Mouse (Mus musculus) adrenal gland, postnatal 10 days (tissue): ENCODE results near the gene Klhdc2. TPM values are rescaled to one million over a fixed set of nuclear protein-coding genes. Genes with fewer than 3 reads are reported as not detected.

Source experiments
- DNase-seq: peaks from one replicate; pipeline ENCODE4 v3.0.0; 2021; ENCODE audit warnings: mixed read lengths
- long read RNA-seq, 2 experiments: library from polyadenylated mRNA; stranded (forward); transcript quantifications; one replicate each; pipeline ENCODE4 v2.0.0; 2021
- total RNA-seq, 2 experiments: library from RNA; stranded (reverse); gene quantifications; 2 replicates each; pipeline ENCODE4 v1.2.3; 2021

Klhdc2 gene
- 10 to 100 TPM; 67.7 to 80.8 TPM for total RNA-seq
- long read RNA-seq, experiment 1, transcript Klhdc2-201 (13 exons, 1,905 nt), result major isoform, 276 of 299 reads
- long read RNA-seq, experiment 1, partial matches to known transcripts, result 11 of 299 reads
- long read RNA-seq, experiment 1, other reads (novel, unspliced or antisense), result 11 of 299 reads
- long read RNA-seq, experiment 2, transcript Klhdc2-201 (13 exons, 1,905 nt), result major isoform, 120 of 127 reads
- long read RNA-seq, experiment 2, partial matches to known transcripts, result 2 of 127 reads
- long read RNA-seq, experiment 2, other reads (novel, unspliced or antisense), result 5 of 127 reads

DNA sequence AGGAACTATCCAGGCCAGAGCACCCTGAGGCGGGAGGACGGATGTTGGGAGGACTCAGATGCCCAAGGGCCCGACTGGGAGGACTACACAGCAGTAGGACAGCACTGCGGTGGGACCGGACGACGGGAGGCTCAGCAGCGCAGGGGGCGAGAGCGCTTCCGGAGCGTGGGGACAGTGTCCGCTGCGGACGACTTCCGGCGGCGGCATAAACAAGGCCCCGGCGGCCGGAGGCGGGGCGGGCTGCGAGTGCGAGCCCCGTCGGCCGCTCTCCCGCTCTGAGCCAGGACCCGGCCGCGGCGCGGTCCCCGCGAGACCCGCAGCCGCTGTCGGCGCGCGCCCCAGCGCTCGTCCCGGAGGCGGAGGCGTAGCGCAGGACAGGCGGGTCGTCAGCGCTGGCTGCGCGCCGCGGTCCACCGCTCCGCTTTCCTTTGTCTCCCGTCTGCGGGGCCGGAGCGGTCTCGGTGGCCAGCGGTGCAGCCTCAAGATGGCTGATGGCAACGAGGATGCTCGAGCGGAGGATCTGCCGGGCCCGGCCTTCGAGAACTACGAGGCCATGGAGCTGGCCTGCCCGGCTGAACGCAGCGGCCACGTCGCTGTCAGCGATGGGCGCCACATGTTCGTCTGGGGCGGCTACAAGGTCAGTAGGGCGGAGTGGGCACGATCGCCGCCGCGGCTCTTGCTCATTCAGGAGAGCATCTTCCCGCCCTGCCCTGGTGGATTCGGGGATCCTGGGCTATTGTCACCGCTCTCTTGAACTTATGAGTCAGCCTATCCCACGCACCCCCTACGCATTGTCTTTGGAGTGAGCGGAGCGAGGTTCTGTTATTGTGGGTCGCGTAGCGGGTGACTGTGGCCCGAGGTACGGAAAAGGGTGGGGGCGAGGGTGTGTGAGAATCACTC is at the start of gene Klhdc2:
Gene Klhdc2 (plus strand): TSS at position 171 of the 900 bp plus-strand sequence.
- peak; percentile 93 for DNase-seq

DNA sequence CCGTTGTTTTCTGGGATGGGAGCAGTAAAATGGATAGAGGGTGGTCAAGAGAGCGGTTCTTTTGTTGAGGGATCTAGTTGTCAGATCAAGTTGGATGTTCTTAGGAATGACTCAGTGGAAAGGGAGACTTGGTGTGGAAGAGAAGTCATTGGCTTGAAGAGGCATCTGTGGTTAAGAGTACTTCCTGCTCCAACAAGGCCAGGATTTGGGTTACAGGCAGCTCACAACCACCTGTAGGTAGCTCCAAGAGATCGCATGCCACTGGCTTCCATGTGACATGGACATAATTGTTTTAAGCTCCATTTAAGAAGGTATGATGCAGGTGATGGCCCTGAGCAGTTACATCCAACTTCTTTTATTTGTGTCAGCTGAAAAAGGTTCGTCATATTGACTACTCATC is 46.7 kb upstream of the Klhdc2 start:
- DNase-seq, result no peak

DNA sequence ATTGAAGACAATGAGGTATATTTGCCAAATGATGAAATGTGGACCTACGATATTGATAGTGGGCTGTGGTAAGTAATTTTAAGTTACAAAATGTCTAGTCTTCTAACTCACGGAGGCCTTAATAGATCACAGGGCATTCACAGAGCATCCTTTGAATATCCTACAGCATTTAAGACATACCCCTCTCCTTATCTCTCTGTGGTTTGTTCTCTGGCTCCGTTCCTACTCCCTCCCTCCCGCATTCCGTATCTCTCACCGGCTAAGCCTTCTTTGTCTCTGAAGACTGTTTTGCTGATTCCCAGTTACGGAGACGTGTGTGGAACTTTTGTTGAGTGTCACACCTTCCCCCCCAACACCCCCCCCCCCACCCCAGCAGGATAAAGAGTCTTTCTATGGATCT is 45.7 kb upstream of the Klhdc2 start:
- DNase-seq, result no peak

DNA sequence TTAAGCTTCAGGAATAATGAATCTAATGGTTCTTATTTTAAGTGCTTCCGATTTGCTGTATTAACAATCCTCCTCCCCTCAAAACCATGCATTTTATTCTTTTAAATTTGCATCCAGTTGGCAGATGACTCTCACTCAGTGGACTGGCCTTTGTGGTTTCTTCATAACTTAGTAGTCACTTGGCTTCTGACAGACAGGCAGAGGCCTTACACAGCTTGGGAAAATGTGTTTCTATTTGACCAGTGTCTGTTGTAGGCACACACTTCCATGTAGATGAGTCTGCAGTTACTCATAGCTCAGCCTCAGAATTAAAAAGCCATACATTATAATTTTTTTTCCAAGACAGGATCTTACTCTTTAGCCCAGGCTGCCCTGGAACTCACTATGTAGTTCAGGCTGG is 42.7 kb upstream of the Klhdc2 start:
- no peak for DNase-seq

DNA sequence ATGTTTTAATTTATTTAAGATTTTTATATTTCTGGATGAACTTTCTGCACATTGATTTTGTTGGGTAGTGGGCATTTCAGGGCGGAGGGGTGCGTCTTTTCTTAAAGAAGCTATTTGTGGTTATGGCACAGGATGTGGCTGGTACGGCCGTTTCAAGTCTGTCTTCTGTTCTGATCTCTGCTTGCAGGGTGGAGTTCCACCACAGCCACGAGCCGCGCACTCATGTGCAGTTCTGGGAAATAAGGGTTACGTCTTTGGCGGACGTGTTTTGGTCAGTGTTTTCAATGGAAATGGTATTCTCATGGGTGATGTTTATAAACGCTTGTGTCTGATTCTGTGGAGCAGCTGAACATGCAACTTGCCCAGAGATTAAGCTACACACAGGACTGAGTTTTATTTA is 38.6 kb upstream of the Klhdc2 start:
- DNase-seq, result no peak

DNA sequence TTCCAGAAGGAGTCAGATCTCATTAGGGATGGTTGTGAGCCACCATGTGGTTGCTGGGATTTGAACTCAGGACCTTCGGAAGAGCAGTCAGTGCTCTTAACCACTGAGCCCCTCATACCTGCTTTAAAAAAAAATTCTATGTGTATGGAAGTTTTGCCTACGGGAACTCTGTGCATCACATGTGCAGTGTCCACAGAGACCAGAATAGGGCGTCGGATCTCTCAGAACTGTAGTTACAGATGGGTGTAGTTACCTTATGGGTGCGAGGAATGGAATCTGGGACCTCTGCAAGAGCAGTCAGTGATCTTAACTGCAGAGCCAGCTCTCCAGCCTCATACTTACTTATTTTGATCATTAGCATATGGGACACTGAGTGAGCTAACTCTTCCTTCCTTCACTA is 34.2 kb upstream of the Klhdc2 start:
- no peak for DNase-seq

DNA sequence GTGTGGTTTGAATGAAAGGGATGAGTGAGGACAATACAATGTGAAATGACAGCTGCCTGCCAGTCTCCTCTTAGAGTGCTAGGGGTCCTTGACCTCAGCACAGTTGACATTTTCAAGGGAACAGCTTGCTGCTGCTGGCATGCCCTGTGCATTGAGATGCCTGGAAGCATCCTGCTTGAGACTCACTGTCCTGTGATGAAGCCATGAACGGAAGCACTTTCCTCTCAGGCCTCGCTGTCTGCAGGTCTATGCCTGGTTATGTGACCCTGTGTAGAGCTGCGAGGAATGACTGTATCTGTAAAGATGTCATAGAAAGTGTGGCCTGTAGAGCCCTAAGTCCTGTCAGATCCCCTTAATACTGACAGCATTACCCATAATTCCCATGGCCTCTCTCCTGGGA is 31.4 kb upstream of the Klhdc2 start:
- DNase-seq, result no peak

DNA sequence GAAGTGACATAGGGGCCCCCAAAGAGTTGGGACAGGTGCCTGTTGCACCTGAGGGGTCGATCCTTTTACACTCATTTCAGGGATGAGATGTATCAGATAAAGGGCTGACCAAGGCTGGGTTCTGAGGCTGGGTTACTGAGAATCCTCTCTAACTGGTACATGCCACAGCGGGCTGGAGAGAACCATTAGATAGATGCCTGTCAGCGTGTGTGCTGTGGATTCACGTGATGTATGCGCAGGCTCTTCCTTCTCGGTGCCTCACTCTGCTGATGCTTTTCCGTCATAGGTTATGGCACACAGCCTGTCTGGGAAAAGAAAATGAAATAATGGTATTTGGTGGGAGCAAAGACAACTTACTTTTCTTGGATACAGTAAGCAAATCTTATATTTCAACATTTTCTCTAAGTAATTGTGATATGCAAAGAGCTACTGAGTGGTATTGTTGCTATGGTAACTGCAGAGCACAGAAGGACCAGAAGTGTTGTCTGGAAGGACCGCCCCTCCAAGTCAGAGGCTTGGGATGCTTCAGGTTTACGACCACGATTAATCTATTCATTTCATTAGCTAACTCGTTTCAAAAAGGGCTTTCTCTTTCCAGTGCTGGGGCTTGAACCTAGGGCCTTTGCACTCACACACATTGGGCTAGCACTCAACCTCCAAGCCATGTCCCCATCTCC is 28.4 kb upstream of the Klhdc2 start:
- DNase-seq, result no peak

DNA sequence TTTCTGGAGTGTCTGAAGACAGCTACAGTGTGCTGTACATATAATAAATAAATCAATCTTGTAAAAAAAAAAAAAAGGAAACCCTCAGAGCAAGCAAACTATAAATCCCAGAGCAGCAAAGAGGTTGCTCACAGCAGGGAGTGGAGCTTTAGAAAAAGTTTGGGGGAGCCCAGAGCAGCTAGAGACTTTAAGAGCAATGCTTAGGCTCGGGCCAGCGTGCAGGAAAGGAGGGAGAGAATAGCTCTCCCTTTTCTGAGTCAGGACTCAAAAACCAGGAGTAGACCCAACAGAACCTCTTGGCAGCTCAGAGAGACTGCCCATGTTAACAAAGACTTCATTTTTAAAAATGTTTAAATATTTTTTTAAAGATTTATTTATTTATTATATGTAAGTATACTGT is 27.5 kb upstream of the Klhdc2 start:
- no peak for DNase-seq

DNA sequence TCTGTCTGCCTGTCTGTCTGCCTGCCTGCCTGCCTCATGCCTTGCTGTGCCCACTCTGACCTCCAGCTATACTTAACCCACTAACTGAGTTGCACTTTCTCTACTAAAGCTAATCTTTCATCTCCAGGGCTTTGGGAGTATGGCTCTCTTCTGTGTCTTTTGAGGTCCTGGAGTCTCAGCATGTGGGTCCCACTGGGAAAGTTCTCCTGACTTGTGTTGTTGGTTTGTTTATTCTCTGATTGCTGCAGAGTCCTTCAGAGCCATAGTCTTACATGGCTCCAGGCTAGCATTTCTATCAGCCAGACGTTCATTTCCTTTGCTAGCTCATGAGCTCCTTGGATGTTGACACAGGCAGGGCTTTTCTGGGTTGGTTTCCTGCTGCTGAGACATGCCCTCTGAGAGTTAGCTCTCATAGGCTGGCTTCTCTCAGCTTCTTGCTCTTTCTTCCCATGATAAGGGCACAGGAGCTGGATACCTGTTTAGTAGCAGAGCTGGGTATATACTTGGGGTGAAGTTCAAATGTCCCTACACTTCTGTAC is 16.5 kb upstream of the Klhdc2 start:
- DNase-seq, result no peak

DNA sequence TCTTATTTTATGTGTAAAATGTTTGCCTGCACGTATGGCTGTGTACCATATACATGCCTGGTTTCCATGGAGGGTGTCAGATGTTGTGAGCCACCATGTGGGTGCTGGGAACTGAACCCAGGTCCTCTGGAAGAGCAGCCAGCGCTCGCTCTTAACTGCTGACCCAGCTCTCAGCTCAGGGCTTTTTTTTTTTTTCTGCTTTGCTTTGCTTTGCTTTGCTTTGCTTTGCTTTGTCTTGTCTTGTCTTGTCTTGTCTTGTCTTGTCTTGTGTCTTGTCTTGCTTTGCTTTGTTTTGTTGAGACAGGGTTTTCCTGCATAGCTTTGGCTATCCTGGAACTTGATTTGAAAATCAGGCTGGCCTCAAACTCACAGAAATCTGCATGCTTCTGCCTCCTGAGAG is 15.6 kb upstream of the Klhdc2 start:
- DNase-seq, result no peak

DNA sequence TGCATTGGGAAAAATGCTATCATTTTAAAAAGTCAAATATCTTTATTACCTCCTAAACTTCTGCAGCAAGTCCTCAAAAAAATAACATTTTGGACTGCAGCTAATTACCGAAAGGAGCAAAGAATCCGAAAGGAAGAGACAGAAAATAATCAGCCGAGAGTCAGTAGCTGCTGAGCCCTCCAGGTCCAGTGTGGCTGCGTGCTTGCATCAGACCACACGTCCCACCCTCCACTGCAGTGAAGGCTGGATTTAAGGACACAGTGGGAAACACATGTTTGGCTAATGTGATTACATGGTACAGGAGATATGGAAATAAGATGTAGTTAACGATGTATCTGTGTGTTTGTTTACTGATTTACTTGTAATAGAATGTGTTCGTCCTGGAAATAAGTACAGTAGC is 13.3 kb upstream of the Klhdc2 start:
- DNase-seq, result no peak

DNA sequence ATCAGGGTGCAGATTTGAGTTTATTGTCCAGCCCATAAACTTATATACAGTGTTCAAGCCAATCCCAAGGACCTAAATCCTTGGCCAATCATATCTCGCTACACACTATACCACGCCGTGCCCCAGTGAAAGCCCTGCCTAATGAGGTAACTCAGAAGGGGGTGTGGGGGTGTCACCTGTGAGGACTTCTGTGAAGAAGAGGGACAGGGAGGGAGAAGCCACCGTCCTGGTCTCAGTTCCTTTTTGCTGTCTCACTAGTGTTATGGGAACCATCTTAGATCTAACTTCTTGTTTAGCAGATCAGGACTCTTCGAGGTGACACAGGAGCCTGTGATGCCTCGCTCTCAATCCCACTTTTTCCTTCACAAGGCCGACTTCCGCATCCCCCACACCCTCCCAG is 8.9 kb upstream of the Klhdc2 start:
- no peak for DNase-seq

DNA sequence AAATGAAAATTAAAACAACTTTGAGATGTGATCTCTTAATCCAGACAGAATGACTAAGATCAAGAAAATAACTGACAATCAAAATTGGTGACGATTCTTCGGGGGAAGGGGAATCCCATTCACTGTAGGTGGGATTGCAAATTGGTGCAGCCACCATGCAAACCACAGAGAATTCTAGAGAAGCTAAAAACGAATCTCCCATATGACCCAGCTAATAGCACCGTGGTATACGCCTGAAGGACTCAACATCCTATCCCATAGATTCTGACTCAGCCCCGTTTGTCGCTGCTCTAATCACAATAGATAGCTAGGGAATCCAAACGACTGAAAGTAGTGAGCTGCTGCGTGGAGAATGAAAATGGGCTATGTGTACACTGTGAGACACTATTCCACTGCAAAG is 7.8 kb upstream of the Klhdc2 start:
- no peak for DNase-seq

DNA sequence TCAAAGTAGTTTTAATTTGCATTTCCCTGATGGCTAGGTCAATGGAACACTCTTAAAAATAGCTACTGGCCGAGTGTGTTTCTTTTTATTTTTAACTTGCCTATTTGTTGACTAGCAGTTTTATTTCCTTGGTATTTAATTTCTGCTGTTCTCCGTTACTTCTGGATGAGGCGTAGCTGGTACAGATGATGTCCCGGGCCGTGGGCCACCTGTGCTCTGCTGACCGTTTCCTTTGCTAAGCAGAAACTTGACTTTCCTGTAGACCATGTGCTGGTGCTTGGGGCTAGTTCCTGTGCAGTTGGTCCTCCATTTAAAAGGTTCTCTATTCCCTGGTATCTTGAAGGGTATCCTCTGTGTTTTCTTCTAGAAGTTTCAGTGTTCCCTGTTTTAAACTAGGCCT is 4.1 kb upstream of the Klhdc2 start:
- DNase-seq, result no peak

DNA sequence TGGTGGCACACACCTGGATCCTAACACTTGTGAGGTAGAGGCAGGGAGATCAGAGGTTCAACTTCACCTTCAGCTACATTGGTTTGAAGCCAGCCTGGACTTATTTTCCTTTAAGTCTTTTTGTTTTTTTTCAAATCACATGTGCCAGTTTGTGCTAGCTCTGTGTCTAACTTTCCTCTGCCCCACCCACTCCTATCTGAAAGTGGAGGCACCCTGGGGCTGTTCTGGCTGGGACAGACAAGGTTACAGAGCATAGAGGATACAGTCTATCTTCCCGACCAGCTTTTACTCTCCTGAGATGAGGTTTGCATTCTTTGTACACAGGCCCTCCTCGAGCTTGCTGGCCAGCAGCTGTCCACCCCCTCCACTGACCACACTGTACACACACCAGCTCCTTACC is 2.7 kb upstream of the Klhdc2 start:
- DNase-seq, result no peak

DNA sequence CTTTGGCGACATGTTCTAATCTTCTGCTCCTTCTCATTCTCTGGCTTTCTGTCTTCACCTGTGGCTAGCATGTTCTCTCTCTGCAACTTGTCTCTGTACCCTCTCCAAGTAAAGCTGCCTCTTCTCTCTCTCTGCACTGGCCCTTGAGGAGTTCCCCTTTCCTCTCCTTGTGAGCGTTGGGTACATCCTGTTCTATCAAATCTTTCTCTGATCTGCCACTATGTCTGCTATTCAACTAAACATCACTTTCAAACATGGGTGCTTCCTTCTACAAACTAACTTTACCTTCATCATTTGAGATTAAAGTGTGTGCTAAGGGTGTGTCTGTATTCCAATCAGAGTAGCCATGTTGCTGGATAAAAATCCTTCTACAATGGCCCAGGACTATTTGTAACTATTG is 1.5 kb upstream of the Klhdc2 start:
- DNase-seq, result no peak

DNA sequence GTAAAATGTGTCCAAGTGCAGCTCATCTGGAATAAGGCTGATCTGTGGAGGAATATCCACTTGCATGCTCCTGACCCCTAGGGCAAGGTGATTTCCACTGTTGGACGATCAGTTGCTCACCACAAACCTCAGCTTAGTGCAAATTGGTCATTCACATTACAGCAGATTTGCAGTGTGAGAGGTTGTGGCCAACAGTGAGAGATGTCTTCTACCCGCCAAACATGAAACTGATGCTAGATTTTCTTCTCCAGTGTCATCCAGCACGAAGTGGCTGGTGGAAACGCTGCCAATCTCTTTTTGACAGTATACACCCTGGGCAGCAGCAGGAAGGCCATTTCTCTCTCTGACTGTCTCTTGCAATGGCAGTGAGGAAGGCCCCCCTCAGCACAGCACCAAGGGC is 830 bp upstream of the Klhdc2 start:
- DNase-seq, result no peak

DNA sequence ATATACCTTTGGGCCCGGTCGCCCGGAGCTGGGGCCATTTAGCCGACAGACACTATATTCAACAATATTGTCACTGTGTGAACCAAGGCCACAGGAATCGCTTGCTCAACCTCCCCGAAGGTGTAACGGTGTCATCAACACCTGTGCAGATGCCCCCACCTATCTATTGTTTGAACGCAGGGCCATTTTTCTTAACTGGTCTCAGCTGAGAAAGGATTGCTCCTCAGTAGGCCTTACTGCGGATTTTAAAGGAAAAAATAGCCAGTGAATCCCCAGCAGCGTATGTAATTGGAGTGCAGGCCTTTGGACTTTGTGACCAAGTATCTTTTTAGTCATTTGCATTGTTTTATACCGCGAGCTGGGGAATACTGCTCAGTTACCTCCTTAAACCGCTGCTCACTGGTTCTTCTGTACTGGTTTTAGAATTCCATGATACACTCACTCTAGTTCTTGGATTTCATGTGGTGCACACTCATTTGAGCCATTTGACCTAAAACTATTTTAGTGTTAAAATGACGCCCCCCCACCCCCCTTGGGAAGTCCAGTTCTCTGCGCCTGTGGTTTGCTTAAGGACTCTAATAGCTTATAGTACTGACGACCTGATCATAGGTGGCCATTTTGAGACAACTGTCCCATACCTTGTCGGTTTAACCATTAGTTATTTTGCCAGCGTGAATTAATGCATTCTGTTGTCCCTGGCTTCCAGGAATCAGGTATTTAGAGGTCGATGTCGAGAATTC is 1.1 kb downstream of the Klhdc2 start:
- DNase-seq, result no peak

DNA sequence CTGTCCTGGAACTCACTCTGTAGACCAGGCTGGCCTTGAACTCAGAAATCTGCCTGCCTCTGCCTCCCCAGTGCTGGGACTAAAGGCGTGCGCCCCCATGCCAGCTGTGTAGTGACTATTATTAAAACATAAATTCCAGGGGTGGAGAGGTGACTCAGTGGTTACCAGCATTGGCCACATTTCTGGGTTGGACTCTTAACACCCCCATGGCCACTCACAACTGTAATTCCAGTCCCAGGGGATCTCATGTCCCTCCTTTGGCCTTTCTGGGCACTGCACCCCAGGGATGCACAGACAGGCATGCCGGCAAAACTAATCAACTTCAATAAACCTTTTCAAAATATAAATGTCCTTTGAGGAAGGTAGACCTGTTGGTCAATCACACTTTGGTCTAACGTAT is 1.8 kb downstream of the Klhdc2 start:
- DNase-seq, result no peak

DNA sequence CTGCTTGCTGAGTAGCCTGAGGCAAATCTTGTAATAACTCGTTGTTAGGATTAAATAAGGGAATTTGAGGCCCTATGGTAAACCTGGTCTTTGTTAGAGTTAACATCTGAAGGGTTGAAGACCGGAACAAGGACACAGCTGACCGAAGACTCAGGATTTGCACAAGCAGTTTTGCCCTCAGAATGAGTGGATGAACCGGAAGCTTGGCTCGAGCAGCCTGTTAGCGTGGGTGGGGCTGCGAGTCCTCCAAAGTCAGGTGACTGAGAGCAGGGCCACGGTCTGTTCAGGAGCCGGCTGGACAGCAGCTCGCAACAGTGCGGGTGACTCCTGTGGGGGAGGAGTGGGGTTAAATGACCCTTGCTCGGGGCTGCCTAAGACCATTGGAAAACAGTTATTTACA is 2.8 kb downstream of the Klhdc2 start:
- DNase-seq, result peak; percentile 77

DNA sequence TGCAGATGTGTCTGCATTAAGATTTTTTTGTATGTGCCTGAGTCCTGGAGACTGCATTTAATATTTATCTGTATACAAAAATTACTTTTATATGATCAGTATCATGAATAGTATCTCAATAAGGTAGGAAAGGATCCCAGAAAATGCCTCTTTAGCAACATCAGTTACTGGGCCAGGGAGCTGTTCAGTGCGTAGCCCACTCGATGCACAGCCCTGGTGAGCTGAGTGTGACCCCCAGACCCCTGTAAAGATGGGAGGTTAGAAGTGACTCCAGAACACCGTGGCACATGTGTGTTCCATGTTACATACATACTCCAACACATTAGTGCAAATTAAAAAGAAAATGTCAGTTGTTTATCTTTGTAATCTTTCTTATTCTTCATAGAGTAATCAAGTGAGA is 3.4 kb downstream of the Klhdc2 start:
- DNase-seq, result no peak
